Mouse (Mus musculus) lung, postnatal 10 days (tissue): ENCODE measurements at regions not wholly inside any gene's neighbourhood (a gene's known extent, or its start where the extent isn't known, plus 50 kb on each side); places are given as distances from the start of the nearest gene placed in this dataset.
"Not testable (repeated sequence)": the region's sequence is repeated elsewhere in the genome, so short reads cannot be mapped to it uniquely, and the experiment has no call there.

ENCODE experiments used
- DNase-seq: peaks from one replicate; pipeline ENCODE4 v3.0.0; 2021

DNA sequence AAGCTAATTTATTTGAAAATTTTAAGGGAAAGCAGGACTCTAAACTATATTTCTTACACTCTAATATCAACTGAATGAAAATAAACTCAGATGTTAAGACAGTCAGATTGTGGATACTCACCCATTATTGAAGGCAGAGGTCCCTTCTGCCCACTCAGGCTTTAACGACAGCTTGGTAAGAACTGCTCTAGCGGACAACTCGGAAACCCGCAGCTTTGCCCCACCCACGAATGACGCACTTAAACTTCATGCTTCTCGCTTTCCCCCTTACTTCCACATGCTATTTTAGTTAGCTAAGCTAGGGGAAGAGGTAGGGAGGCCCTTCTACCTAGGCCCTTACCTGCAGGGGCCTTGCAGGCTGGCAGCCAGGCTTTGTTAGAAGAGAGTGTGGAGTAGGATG, 50.8 kb upstream of the Elmo1 start:
- DNase-seq = no peak

DNA sequence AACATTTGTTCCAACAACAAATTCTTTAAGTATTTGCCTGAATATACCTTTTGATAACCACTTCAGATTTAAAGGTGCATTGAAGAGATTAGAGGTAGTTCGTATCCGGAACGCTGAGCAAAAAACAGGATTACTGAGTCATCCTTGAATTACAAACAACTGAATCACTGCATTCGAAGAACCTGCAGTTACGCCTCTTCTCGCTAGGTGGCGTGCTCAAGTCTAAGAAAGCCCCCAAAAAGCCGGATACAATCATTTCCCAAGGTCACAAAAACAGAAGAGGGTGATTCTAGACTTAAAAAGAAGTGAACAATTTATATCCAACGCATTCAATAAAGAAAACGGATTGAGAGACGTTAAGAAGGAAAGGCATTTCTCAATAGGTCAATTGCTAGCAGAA, 51.9 kb upstream of the Elmo1 start:
- DNase-seq = peak; percentile 62

DNA sequence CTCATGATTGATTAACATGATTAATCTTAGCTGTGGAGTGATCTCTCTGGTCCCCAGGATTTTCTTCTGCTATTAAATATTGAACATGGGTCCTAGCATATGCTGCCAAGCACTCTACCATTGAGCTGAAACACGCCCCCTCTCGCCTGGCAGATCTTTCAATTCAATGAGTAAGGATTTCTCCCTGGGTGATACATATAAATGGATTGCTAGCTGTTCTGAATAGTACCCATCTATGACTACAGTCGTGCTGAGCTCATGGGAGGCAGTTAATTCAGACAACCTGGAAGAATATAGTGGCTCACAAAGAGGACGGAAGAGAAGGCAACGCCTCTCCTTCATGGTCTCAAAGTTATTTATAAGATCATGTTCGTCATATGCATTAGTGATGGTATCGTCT, 53.0 kb upstream of the Elmo1 start:
- no peak for DNase-seq

DNA sequence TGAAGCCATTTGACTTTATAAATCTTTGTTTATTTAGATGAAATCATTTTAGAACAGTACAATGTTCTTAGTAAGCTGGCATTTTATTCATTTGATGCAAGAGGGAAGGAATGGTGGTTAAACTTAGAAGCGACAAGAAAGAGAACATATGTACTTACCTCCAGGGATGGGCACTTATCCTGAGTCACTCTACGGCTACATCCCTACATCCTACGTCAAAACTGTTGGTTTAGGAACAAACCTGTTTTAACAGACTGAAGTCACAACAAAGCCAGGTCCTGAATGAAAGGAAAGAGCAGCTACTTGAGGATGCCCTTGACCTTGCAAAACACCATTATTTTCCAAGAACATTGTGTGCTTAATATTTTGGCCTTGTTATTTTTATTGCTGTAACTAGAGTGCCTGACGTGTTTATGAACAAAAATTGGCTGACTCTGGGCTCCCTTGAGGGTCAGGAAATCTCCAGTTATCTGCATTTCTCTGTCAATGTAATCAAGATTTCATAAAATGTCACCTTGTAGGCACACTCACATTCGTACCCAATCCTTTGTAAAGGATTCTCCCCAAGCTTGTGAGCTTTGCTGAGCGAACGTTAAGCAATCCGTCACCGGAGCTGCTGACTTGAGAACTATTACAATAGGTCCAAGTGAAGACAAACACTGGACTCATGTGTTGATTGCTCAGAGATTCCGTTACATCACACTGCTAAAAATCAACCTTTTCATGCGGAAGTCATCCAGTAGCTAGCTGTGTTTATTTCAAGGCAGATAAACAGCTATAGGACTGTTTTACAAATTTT, 56.3 kb upstream of the Elmo1 start:
- DNase-seq = peak; percentile 32

DNA sequence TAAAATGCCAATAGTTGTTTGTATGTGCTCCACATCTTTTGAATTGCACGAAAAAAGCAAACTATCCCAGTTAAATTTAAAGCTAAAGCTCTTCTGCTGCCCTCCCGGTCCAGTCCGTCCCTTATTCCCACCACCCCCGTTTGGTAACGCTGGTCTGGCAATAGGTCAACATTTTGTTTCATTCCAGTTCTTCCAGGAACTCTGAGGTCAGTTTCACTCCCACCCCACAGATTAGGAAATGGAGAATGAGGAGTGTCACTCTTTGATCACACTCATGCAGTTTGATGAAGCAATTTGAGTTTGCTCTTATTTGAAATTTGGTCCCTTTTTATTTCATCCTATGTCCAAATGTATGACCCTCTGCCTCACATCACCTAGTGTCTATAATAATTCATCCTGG, 58.7 kb upstream of the Elmo1 start:
- peak; percentile 23 for DNase-seq

DNA sequence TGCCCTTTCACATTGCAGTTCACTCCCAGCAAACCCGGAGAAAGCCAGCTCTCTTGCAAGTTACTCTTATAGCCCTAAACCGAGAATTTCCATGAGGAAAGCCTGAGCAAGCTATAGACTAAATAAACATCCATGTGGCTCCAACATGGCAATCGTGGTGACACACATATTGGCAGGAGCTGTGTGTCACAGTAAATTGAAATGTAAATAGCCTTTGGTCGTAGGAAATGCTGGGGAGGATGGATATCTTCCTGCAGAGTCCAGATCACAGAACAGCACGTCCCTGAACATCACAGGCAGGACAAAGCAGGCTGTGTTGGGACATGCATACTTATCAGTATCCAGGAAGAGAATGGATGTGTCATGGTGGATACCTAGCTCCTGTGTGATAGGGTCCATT, 59.3 kb upstream of the Elmo1 start:
- no peak for DNase-seq

DNA sequence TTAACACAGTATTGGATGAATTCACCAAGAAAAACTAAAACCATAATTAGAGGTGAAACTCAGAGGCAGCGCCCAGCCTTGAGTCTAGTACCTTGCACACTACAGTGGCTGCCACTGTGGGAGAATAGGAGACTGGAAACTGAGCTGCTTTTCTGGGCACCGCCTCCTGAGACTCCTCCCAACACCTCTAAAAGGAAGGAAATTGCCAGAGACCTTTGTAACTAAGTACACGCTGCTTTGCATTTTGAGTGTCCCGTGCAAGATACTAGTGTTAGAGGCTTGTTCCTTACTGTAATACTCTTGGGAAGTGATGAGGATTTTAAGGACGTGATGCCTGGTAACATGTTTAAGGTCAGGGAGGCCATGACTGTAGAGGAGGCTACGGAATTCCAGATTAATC, 63.8 kb upstream of the Elmo1 start:
- DNase-seq = no peak

DNA sequence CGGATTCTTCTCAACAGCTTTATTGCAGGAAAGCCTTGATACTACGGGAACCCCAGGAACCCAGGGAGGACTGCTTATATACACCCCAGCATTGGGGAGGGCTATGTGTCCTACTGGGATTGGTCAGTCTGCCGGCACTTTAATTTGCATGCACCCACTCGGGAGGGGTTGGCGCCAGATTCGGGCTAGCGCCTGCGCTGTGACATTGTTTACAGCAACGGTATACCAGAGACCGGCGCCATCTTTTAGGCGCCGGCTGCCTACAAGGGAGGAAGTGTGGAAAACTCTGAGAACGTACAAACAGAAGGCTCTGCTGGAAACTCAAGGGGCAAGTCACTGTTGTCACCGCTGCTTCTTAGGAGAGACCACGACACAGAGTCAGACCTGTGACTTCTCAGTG, 73.9 kb upstream of the Elmo1 start:
- not testable (repeated sequence) for DNase-seq

DNA sequence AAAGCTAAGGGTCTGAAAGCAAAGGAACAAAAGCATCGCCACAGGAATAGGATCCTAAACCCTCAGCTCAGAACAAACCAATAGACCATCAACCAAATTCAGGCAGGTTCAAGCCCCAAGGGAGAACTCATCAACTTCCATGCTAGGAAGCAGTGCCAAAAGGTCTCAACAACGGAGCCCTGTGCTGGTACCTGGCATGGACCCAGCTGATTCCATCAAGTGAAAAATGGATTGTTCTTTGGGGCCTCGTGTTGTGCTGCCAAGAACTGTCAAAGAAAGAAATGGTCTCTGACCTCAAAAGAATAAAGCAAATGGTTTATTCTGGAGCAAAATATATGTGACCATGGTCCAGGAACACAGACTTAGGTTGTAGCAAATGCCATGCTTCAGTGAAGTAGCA, 77.8 kb upstream of the Elmo1 start:
- DNase-seq = no peak

DNA sequence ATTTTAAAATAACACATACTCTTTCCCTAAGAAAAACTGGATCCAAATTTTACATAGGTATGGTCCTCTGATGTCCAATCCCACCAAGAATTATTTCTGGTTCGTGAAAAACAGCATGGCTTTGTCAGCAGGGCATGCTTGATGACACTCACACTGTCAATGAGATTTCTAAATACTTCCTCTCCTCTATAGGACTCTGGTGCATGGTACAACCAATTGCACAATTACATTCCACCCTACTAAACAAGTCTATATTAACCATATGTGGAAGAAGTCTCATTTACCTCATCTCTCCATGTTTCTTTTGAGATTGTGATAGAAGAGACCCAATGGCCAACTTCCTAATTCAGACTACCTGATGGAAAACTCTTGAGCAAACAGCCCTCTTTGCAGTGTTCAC, 81.2 kb upstream of the Elmo1 start:
- no peak for DNase-seq

DNA sequence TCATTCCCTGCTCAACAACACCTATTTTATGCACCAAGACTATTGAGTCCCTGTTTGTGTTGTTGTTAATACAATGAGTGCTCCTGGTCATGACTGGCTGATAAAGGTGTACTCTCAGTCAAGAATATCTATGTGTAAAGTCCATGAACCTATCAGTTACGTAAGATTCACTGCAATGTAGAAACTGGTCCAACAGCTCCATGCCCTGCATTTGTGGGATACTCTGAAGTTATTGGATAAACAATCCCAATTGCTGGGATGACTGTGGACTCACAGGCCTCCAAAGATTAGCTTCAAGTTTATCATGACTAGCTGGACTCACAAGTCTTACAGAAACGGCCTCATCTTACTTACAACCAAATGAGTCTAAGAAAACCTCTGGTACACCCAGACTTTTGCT, 82.8 kb upstream of the Elmo1 start:
- no peak for DNase-seq

DNA sequence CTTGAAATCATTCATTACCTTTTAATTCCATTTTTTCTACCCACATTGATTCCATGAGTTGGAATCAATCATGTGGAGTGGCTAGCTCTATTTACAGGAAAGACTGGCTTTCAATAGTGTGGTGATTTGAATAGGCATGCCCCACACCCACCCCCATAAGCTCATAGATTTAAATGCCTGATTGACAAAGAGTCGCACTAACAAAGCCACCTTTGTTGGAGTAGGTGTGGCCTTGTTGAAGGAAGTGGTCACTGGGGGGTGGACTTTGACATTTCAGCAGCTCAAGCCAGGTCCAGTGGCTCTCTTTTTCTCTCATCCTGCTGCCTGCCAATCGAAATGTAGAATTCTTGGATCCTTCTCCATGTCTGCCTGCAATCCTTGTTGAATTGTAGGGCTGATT, 92.8 kb upstream of the Elmo1 start:
- no peak for DNase-seq

DNA sequence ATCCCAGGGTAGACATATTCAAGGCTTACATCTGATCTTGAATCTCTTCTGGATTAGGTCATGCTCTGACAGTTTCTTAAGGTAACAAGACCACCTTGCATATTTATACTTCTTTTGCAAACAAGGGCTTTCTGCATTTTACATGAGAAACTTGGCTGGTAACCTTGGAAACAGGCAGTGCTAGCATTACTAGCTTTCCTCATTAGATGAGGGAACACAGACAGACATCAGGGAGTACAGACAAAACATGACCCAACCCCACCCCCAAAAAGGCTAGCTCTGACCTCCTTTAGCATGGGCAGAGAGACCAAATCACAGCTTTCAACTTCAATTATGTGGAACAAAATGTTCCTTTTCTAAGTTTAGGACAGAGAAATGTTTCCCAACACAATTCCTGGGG, 114.8 kb upstream of the Elmo1 start:
- no peak for DNase-seq

DNA sequence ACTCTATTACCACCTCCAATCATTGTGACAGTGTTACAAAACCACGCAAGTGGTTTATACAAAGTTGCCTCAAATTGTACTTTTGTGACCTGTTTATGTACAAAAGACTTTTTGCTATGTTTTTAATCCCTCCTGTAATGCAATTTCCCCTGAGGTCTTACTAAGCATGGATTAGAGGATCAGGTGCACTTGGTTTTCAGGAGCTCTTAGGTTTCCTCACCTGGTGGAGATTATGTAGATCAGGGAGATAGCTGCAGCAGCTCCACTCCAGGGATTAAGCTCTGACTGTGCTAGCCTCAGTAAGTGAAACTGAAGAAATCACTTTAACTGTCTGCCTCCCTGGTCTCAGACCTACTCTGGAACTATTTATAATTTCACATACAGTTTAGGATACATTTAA, 123.8 kb upstream of the Elmo1 start:
- DNase-seq = no peak

DNA sequence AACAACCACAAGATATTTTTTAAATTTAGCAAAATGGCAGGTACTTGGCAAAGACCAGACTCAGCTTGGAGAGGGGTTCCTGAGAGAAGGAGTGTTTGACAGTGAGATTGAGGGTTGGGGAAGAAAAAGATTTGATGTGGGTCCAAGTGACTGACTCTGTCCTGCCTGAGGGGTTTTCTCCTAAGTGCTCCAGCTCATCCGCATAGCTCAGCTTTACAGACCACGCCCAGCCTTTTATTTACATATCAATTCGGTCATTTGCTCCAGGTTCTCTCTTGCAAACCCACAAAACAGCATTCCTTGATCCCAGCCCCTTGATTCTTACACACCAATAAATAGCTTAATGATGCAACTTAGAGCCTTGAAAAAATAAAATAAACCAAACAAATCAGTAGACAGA, 127.4 kb upstream of the Elmo1 start:
- no peak for DNase-seq

DNA sequence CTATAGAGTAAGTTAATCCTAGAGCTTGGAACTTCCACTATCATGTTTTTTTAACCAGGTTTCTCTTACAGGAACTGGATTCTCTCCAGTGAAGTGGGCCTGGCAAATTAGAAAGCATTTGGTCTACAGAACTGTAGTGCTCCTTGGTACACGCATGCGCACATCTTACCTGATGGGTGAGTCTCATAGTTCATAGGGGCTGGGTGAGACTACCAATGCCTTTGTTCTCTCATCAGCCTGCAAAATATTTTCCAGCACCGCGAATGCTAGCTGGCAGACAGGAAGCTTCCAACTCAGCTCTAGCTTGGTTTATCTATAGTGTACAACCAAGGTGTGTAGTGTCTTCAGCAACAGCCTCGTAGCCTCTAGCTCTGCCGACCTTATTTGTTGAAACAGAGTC, 104.7 kb upstream of the Gpr141 start:
- no peak for DNase-seq

DNA sequence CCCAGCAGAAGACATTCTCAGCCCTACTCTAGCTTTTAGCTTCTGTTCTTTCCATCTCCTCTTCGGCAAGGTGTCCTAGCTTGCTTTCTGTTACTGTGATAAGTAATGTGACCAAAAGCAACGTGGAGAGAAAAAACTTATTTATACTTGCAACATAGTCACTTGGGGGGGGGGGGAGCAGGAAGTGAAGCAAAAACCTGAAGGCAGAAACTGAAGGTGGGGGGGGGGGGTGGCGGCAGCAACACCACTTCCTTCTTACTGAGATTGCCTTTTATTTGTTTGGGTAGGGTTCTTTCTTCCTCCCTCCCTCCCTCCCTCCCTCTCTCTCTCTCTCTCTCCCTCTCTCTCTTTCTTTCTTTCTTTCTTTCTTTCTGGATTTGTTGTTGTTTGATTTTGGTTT, 103.8 kb upstream of the Gpr141 start:
- DNase-seq = no peak

DNA sequence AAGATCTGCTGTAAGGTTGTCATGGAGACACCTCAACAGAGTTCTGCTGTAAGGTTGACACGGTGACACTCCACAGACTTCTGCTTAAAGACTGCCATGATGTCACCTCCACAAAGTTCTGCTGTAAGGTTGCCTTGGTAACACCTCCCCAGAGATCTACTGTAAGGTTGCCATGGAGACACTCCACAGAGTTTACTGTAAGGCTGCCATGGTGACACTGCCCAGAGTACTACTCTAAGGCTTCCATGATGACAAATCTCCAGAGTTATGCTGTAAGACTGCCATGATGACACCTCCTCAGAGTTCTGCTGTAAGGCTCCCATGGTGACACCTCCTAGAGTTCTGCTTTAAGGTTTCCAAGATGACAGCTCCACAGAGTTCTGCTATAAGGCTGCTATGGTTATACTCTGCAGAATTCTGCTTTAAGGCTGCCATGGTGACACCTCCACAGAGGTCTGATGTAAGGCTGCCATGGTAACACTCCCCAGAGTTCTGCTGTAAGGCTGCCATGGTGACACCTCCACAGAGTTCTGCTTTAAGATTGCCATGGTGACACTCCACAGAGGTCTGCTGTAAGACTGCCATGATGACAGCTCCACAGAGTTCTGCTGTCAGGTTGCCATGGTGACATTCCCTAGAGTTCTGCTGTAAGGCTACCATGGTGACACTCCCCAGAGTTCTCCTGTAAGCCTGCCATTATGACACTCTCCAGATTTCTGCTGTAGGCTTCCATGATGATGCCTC, 97.2 kb upstream of the Gpr141 start:
- no peak for DNase-seq

DNA sequence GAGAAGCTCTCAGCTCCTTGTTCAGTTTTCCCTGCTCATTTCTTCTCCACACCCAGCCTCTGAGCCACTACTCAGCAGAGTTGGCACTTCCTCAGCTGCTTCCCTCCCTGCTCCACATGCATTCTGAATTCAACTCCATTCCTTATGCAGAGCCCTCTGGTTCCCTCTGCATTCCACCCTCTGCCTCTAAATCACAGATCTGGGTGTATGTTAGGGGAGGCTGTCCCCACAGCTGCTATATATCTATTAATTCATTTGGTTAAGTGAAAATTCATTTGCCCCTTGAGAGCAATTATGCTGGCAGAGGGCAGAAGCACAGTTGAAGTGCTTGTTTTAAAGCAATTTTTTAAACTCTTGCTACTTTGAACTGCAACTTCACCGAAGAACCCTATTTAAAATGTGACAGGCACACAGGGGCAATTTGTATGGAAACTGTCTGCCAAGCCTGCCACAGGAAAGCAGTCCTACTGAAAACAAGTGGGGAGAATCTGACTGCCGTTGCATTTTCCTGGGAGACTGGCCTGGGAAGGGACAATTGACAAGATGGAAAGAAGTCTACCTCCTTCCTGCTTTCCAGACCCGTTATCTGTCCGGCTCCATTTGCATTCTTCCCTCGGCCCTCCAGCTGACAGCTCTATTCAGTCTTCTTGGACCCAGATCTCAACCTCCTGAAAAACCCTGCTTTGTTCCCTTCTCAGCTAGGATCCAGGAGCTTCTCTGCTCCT, 88.0 kb upstream of the Gpr141 start:
- DNase-seq = no peak

DNA sequence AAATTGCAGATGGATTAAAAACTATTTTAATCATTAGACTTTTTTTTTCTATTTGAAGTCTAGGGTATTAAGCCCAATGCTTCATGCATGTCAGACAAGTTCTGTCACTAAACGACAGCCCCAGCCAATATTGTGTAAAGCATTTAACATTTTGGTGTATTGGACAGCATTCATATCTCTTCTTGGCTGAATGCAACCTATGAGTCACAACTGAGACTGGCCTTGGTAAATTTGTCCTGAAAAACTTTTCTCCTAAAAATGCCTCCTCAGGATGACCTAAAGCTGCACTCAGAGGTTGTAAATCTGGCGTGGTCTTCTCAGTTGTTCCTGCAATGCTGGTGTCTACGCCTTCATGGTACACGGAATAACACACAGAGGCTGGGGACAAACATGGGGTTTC, 78.7 kb upstream of the Gpr141 start:
- DNase-seq = no peak

DNA sequence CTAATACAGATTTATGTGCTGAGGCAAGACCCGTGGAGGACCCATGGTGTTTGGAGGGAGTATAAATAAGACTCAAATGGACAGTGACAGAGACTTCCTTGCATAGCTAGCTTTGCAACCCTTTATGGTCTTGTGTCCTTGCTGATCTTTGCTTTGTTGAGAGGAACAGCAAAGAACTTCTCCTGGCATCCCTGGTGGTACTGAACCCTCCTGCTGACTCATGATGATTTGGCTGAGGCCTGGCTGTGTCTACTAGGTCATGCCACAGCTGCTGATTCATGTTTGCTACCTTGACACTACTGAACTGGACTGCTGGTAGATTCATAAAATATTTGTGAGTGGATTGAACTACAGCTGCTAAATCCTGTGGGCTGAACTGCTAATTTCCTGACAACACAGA, 73.1 kb upstream of the Gpr141 start:
- no peak for DNase-seq

DNA sequence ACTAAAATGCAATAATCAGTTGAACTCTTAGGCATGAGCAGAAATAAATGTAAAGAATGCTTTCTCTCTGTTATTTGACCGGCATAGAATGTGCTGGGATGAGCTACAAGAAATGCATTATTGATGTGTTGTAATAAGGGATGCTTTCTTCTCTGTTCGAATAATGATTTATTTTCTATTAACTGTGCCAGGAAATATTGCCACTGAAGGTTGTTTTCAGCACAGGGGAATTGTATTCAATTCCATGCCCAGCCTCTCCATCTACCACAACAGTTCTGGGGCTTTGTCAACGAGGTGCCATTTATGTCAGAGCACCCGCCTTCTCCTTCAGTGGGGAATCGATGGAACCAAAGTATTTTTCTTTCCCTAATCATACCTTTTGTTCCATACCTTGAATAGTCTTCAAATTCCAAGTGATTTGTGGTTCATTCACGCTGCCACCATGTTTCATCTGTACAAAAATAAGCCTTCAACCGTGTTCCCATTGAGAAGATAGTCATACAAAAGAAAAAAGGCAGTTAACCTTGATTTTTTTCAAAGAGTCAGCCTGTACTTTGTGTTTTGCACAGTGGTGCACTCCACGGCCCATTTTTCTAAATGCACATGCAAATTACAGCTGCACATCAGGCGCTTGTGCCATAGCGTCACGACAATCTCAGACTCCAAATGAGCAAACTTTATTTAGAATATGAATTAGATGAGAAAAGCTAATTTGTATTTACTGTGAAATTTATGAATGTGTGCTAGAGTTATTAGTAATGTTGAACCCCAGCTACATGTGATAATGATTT, 65.1 kb upstream of the Gpr141 start:
- no peak for DNase-seq
